Mouse (Mus musculus): ENCODE results near the gene Pold3. TPM values are rescaled to one million over a fixed set of nuclear protein-coding genes. Genes with fewer than 3 reads are reported as not detected.

Pold3 gene
- polyA plus RNA-seq, 1 experiment = 27.3 TPM

DNA sequence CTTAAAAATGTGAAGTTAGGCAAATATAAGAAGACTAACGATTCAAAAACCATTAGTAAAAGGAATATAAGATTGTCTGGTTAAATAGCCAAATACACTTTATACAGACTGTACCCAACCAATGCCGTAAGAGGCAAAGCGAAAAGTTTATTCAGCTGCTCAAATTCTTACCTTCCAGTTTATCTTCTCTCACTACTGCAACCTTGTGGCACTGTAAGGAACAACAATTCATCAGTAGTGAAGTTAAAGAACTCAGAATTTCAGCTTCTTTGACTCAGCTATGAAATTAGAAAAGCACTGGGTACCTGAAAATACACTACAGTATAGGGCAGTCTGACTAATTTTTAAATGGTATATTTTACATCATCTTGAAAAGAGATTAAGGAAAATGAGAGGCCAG, 13.0 kb downstream of the Pold3 start:
- Histone ChIP-seq H3K27me3 (ENCODE audit: control insufficient read depth, insufficient read depth, low read length) (no peaks in the 10 kb centered on the region), H3K4me1 (ENCODE audit: control insufficient read depth, insufficient read depth, low read length) (no peaks in the 10 kb centered on the region), H3K27ac (ENCODE audit: insufficient read depth, low read length) (no peak overlapping the region), H3K4me3 (replicated peaks; ENCODE audit: insufficient read depth, low read depth, low read length) (no peak overlapping the region)
- peak in 1 of 2 experiments; percentile 20 for DNase-seq
- TF ChIP-seq POLR2A (IDR thresholded peaks at IDR 0.05; ENCODE audit: borderline replicate concordance, insufficient read depth, low read length) = no peak
- peak; percentile 44; the same call in 1 of the 2 replicates for TF ChIP-seq CTCF (IDR thresholded peaks at IDR 0.05; ENCODE audit: borderline replicate concordance, insufficient read depth, low read depth, low read length)
- 64% methylated on average over 3 of the region's 3 CpGs for WGBS

DNA sequence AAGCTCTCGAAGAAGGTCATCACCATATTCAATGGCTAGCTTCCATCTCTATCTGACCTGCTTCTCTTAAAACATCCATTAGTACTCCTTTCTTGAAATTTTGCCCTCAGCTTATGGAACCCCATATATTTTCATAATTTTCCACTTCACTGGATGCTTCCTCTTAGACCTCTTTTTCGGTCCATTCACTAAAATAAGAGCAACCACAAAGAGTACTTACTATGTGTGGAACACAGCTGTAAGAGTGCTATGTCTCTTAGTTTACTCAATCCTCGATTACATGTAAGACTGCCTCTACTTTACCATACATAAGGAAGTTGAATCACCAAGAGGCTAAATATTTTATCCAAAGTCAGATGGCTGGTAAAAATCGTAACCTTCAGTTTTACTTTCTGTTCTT, 16.7 kb downstream of the Pold3 start:
- H3K4me3 ChIP-seq (replicated peaks; ENCODE audit: insufficient read depth, low read depth, low read length) = no peak overlapping the region
- H3K27me3 ChIP-seq (ENCODE audit: control insufficient read depth, insufficient read depth, low read length) = no peaks in the 10 kb centered on the region
- no peak for DNase-seq
- H3K4me1 ChIP-seq (ENCODE audit: control insufficient read depth, insufficient read depth, low read length) = no peaks in the 10 kb centered on the region
- no peak overlapping the region for H3K27ac ChIP-seq (ENCODE audit: insufficient read depth, low read length)
- WGBS = 94% methylated on average over 4 of the region's 4 CpGs
- no peak for TF ChIP-seq POLR2A (IDR thresholded peaks at IDR 0.05; ENCODE audit: borderline replicate concordance, insufficient read depth, low read length)
- TF ChIP-seq CTCF (IDR thresholded peaks at IDR 0.05; ENCODE audit: borderline replicate concordance, insufficient read depth, low read depth, low read length) = no peak

DNA sequence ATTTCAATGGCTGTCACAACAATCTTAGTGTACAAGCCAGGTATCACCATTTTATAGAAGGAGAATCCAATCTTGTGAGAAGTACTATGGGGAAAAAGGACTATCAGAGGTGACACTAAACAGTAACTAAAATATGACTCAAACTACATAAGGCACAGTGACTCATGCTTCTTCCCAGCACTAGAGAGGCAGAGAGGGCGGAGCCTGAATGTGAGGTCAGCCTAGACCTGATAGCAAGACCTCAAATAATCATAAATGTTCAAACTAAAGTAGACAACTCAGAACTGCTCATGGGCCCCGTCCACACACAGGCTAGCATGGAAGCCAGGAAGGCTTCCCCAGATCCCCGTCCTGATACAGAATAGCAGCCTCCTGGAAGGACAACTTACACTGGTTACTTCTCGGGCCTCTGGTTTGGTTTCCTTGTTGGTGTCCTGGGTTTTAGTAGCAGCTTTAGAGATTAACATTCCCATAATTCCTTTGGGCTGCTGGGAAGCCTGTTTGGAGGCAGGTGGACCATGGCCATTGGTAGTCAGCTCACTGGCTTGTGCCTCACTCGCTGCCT, 21.3 kb downstream of the Pold3 start:
- TF ChIP-seq POLR2A (IDR thresholded peaks at IDR 0.05; ENCODE audit: borderline replicate concordance, insufficient read depth, low read length) (no peak), CTCF (IDR thresholded peaks at IDR 0.05; ENCODE audit: borderline replicate concordance, insufficient read depth, low read depth, low read length) (no peak)
- Histone ChIP-seq H3K27ac (ENCODE audit: insufficient read depth, low read length) (no peak overlapping the region), H3K4me3 (replicated peaks; ENCODE audit: insufficient read depth, low read depth, low read length) (no peak overlapping the region), H3K27me3 (ENCODE audit: control insufficient read depth, insufficient read depth, low read length) (no peaks in the 10 kb centered on the region), H3K4me1 (ENCODE audit: control insufficient read depth, insufficient read depth, low read length) (no peaks in the 10 kb centered on the region)
- no peak for DNase-seq
- 91% methylated on average over 5 of the region's 5 CpGs for WGBS

DNA sequence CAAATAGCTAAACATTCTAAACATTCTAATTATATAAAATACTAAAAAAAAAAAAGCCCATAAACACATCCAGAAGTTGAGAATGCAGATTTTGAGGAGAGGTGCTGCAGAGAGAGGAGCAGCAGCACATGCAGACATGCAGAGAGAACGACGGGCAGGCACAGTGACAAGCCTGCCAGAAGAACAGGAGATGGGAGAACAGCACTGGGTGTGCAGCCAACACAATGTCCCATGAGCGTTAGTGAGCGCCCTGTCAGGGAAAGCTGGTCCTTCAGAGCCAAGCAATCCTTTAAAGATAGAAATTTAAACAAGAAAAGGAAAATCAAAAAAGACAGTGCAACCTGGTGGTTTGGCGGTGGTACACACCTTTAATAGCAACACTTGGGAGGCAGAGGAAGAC, 34.5 kb downstream of the Pold3 start:
- Histone ChIP-seq H3K27me3 (ENCODE audit: control insufficient read depth, insufficient read depth, low read length) (no peaks in the 10 kb centered on the region), H3K27ac (ENCODE audit: insufficient read depth, low read length) (peak overlapping the region; percentile 48; the same call in 1 of the 2 replicates), H3K4me1 (ENCODE audit: control insufficient read depth, insufficient read depth, low read length) (no peaks in the 10 kb centered on the region), H3K4me3 (replicated peaks; ENCODE audit: insufficient read depth, low read depth, low read length) (no peak overlapping the region)
- WGBS = 53% methylated on average over 5 of the region's 5 CpGs
- DNase-seq = no peak
- TF ChIP-seq POLR2A (IDR thresholded peaks at IDR 0.05; ENCODE audit: borderline replicate concordance, insufficient read depth, low read length) = no peak
- TF ChIP-seq CTCF (IDR thresholded peaks at IDR 0.05; ENCODE audit: borderline replicate concordance, insufficient read depth, low read depth, low read length) = no peak

DNA sequence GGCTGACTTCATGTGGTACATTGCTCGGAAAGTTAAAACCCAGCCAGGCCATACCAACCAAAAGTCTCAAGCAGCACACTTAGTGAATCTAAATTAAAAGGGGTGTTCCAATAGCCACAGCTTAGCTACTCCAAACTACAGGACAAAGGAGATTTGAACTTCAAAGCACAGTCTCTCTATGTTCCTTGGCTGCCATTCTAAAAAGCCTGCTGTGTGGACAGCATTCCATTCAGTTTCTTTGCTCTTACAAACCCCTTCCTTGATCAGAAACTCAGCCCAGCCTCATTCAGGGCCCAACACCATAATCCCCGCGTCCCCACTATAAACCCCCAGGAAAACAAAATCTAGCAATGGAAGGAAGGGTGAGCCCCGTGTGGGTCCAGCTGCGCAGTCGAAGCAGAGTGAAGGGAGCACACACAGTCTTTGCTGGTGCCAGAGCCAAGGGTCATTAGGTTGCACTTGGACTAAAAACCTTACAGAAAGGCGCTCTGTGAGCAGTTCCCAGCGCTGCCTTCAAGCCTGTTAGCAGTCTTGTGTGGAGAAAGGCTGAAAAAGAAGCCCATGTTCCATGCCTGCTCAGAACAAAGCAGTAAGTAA, 35.1 kb downstream of the Pold3 start:
- TF ChIP-seq POLR2A (IDR thresholded peaks at IDR 0.05; ENCODE audit: borderline replicate concordance, insufficient read depth, low read length) = no peak
- TF ChIP-seq CTCF (IDR thresholded peaks at IDR 0.05; ENCODE audit: borderline replicate concordance, insufficient read depth, low read depth, low read length) = no peak
- H3K27ac ChIP-seq (ENCODE audit: insufficient read depth, low read length) = no peak overlapping the region

DNA sequence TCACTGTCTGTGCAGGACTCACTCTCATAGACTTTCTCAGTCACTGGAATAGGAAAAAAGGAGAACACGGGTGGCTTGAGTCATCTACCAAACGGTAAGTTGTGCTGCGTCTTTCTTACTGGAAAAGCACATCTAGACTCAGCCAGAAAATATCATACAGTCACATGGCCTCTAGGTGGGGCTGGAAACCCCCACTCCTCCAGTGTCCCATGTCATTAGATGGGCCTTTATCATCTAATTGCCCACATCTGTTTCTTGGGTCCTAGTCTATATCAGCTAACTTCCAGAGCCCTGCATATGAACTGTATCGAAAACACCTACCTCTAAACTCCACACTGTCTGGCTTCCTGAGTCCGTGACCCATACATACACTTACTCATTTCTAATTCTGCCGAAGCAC, 37.6 kb downstream of the Pold3 start:
- Histone ChIP-seq H3K4me1 (ENCODE audit: control insufficient read depth, insufficient read depth, low read length) (no peaks in the 10 kb centered on the region), H3K27me3 (ENCODE audit: control insufficient read depth, insufficient read depth, low read length) (no peaks in the 10 kb centered on the region), H3K4me3 (replicated peaks; ENCODE audit: insufficient read depth, low read depth, low read length) (no peak overlapping the region), H3K27ac (ENCODE audit: insufficient read depth, low read length) (no peak overlapping the region)
- no peak for DNase-seq
- TF ChIP-seq POLR2A (IDR thresholded peaks at IDR 0.05; ENCODE audit: borderline replicate concordance, insufficient read depth, low read length) (no peak), CTCF (IDR thresholded peaks at IDR 0.05; ENCODE audit: borderline replicate concordance, insufficient read depth, low read depth, low read length) (no peak)
- WGBS = 81% methylated on average over 6 of the region's 6 CpGs

More for the DNA sequence above, 35.1 kb downstream of the Pold3 start:
- DNase-seq = no peak
- 84% methylated on average over 8 of the region's 8 CpGs for WGBS
- Histone ChIP-seq H3K4me3 (replicated peaks; ENCODE audit: insufficient read depth, low read depth, low read length) (no peak overlapping the region), H3K27me3 (ENCODE audit: control insufficient read depth, insufficient read depth, low read length) (no peaks in the 10 kb centered on the region), H3K4me1 (ENCODE audit: control insufficient read depth, insufficient read depth, low read length) (no peaks in the 10 kb centered on the region)

DNA sequence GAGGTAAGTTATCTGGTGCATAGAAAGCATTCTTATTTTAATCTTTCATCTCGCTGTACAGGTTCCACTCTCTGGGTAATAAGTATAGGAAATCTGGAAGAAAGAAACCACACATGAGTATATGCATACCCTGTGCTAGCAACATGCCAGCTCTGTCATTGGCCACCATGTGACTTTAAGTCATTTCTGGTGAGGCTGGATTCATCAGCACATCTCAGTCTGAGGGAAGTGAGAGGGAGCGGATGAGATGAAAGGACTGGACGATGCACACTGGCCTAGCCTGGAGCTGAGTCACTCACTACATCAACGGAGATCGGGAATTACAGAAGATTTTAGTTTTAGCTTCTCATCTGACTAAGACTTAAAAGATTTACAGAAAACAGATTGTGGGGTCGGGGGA, 38.5 kb downstream of the Pold3 start:
- Histone ChIP-seq H3K4me1 (ENCODE audit: control insufficient read depth, insufficient read depth, low read length) (no peaks in the 10 kb centered on the region), H3K4me3 (replicated peaks; ENCODE audit: insufficient read depth, low read depth, low read length) (no peak overlapping the region), H3K27ac (ENCODE audit: insufficient read depth, low read length) (no peak overlapping the region), H3K27me3 (ENCODE audit: control insufficient read depth, insufficient read depth, low read length) (no peaks in the 10 kb centered on the region)
- no peak for DNase-seq
- WGBS = 97% methylated on average over 6 of the region's 6 CpGs
- no peak for TF ChIP-seq POLR2A (IDR thresholded peaks at IDR 0.05; ENCODE audit: borderline replicate concordance, insufficient read depth, low read length)
- TF ChIP-seq CTCF (IDR thresholded peaks at IDR 0.05; ENCODE audit: borderline replicate concordance, insufficient read depth, low read depth, low read length) = no peak

DNA sequence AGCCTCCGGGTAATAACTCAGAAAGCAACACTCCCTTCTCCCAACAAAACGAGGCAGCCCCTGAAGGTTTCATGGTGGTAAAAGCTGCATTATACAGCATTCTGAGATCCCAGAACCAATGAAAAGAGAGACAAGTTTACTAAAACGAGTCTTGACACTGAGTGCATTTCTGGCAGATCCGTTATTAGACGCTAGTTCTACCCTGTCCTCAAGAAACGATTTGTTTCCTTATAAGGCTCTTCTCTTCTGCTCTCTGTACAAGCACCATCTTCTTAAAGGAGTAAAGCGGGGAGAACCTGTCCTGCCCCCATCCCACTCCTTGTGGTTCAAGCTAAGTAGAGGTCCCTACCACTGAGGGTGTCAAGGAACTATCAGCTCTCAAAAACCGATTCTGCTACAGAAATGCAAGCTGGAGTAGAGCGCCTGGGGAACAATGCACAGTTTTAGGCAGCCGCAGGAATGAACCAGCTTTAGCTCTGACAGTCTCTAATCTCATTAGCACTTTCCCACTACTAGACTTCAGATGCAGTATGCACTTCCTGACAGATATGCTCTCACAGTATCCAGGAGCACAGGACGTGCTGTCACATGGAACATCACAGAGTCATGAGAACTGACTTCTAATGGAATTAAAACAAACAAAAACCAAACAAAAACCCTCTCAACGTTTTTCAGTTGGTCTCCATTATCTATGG, 41.1 kb downstream of the Pold3 start:
- Histone ChIP-seq H3K4me3 (replicated peaks; ENCODE audit: insufficient read depth, low read depth, low read length) (no peak overlapping the region), H3K27ac (ENCODE audit: insufficient read depth, low read length) (no peak overlapping the region), H3K4me1 (ENCODE audit: control insufficient read depth, insufficient read depth, low read length) (no peaks in the 10 kb centered on the region), H3K27me3 (ENCODE audit: control insufficient read depth, insufficient read depth, low read length) (no peaks in the 10 kb centered on the region)
- 84% methylated on average over 12 of the region's 12 CpGs for WGBS
- DNase-seq = no peak
- TF ChIP-seq CTCF (IDR thresholded peaks at IDR 0.05; ENCODE audit: borderline replicate concordance, insufficient read depth, low read depth, low read length) (no peak), POLR2A (IDR thresholded peaks at IDR 0.05; ENCODE audit: borderline replicate concordance, insufficient read depth, low read length) (no peak)
